Mouse (Mus musculus): ENCODE data around the gene Krtap3-2. TPM values are rescaled to one million over a fixed set of nuclear protein-coding genes. Genes with fewer than 3 reads are reported as not detected.
"Not testable (repeated sequence)": the region's sequence is repeated elsewhere in the genome, so short reads cannot be mapped to it uniquely, and the experiment has no call there.

The Krtap3-2 gene
- not detected in 2 replicates for polyA plus RNA-seq (2014; fragmentation: Nextera tagmentation; extraction: Ambion mirVana)

DNA sequence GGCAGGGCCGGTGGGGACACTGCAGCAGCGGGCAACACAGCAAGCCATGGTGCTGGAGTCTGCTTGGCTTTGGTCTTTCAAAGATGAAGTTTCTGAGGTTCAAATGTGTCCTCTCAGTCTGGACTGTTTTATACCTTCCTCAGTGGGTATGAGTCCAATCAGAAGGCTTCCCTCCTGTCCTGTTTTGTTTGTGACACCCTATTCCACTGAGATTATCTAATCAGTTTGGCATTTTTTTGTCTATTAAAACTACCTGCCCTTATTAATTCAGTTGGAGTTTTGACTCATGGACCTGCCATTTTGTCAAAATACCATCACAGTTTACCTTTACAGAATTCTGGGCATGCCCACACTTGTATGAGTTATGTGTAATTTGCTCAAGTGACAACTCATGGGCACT, at the start of gene Krtap3-2:
Krtap3-2 (minus strand) TSS at position 101 of the 400 bp plus-strand sequence.
- no peaks in the 10 kb centered on the region for H3K4me1 ChIP-seq (ENCODE audit: control insufficient read depth, insufficient read depth, low read length)
- no peak within 1 kb of the TSS for H3K27ac ChIP-seq (replicated peaks; ENCODE audit: low read depth, low read length)
- H3K4me3 ChIP-seq (ENCODE audit: low read depth, low read length) = no peak within 1 kb of the TSS
- ATAC-seq (replicated peaks; ENCODE audit: insufficient number of reproducible peaks, low FRiP score, low TSS enrichment, low read depth) = no peak
- H3K36me3 ChIP-seq (replicated peaks; ENCODE audit: control insufficient read depth, insufficient read depth, low read depth, low read length) = no peaks in the 10 kb centered on the region
- H3K4me2 ChIP-seq (ENCODE audit: low read depth, low read length) = no peak within 1 kb of the TSS
- H3K27me3 ChIP-seq (ENCODE audit: control insufficient read depth, insufficient read depth, low read length) = no peaks in the 10 kb centered on the region
- no peak within 1 kb of the TSS for H3K9ac ChIP-seq (replicated peaks; ENCODE audit: low read length)
- WGBS = 78% methylated on average over 1 of the region's 2 CpGs
- no peaks in the 10 kb centered on the region for H3K9me3 ChIP-seq (replicated peaks; ENCODE audit: control insufficient read depth, low read length)
- DNase-seq (ENCODE audit: low spot score) = no peak

GRCm38 (mm10) chr11:99603208-99603607, 46.6 kb upstream of the Krtap3-2 start, which contains the start of gene Gm11938:
Gene Gm11938 (minus strand): TSS chr11:99603308.
- WGBS = 56% methylated on average over 1 of the region's 1 CpGs
- H3K4me3 ChIP-seq (ENCODE audit: low read depth, low read length); ATAC-seq (replicated peaks; ENCODE audit: insufficient number of reproducible peaks, low FRiP score, low TSS enrichment, low read depth); H3K27ac ChIP-seq (replicated peaks; ENCODE audit: low read depth, low read length); H3K4me2 ChIP-seq (ENCODE audit: low read depth, low read length); H3K9me3 ChIP-seq (replicated peaks; ENCODE audit: control insufficient read depth, low read length); H3K36me3 ChIP-seq (replicated peaks; ENCODE audit: control insufficient read depth, insufficient read depth, low read depth, low read length); H3K27me3 ChIP-seq (ENCODE audit: control insufficient read depth, insufficient read depth, low read length); DNase-seq (ENCODE audit: low spot score); H3K9ac ChIP-seq (replicated peaks; ENCODE audit: low read length); H3K4me1 ChIP-seq (ENCODE audit: control insufficient read depth, insufficient read depth, low read length): not testable (repeated sequence)

DNA sequence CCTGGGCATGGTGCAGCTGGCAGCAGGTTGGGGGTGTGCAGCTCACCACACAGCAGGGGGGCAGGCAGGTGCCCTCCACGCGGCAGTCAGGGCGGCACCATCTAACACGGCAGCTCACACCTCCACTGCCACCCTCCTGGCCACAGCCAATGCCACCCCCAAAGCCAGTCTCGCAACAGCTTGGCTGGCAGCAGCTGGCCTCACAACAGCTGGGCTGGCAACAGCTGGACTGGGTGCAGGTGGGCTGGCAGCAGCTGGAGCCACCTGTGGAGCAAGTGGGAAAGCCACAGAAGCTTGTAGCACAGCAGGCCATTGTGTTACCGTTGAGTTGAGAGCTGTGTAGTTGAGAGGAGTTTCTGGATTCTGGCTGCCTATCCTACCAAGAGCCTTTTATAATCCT, 41.1 kb upstream of the Krtap3-2 start, which contains the start of gene Krtap9-3:
Krtap9-3 (minus strand) TSS at position 364 of the 400 bp plus-strand sequence.
- not testable (repeated sequence) for DNase-seq (ENCODE audit: low spot score); H3K27ac ChIP-seq (replicated peaks; ENCODE audit: low read depth, low read length); H3K27me3 ChIP-seq (ENCODE audit: control insufficient read depth, insufficient read depth, low read length); H3K36me3 ChIP-seq (replicated peaks; ENCODE audit: control insufficient read depth, insufficient read depth, low read depth, low read length); H3K4me2 ChIP-seq (ENCODE audit: low read depth, low read length); H3K4me3 ChIP-seq (ENCODE audit: low read depth, low read length); H3K9ac ChIP-seq (replicated peaks; ENCODE audit: low read length); ATAC-seq (replicated peaks; ENCODE audit: insufficient number of reproducible peaks, low FRiP score, low TSS enrichment, low read depth); H3K4me1 ChIP-seq (ENCODE audit: control insufficient read depth, insufficient read depth, low read length); H3K9me3 ChIP-seq (replicated peaks; ENCODE audit: control insufficient read depth, low read length)
- 92% methylated on average over 4 of the region's 6 CpGs for WGBS

DNA sequence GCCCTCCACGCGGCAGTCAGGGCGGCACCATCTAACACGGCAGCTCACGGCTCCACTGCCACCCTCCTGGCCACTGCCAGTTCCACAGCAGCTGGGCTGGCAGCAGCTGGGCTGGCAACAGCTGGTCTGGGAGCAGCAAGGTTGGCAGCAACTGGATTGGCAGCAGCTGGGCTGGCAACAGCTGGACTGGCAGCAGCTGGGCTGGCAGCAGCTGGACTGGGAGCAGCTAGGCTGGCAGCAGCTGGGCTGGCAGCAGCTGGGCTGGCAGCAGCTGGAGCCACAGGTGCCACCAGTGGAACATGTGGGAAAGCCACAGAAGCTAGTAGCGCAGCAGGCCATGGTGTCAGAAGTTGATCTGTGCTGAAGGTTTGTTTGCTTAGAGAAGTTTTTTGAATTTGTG, 34.3 kb upstream of the Krtap3-2 start, which contains the start of gene Krtap1-3:
Krtap1-3 (minus strand) TSS at position 359 of the 400 bp plus-strand sequence.
- no peak within 1 kb of the TSS for H3K9ac ChIP-seq (replicated peaks; ENCODE audit: low read length)
- H3K9me3 ChIP-seq (replicated peaks; ENCODE audit: control insufficient read depth, low read length) = no peaks in the 10 kb centered on the region
- DNase-seq (ENCODE audit: low spot score) (no peak), ATAC-seq (replicated peaks; ENCODE audit: insufficient number of reproducible peaks, low FRiP score, low TSS enrichment, low read depth) (no peak)
- H3K27ac ChIP-seq (replicated peaks; ENCODE audit: low read depth, low read length) = no peak within 1 kb of the TSS
- WGBS = 88% methylated on average over 6 of the region's 6 CpGs
- no peak within 1 kb of the TSS for H3K4me2 ChIP-seq (ENCODE audit: low read depth, low read length)
- H3K27me3 ChIP-seq (ENCODE audit: control insufficient read depth, insufficient read depth, low read length) = no peaks in the 10 kb centered on the region
- H3K36me3 ChIP-seq (replicated peaks; ENCODE audit: control insufficient read depth, insufficient read depth, low read depth, low read length) = no peaks in the 10 kb centered on the region
- H3K4me3 ChIP-seq (ENCODE audit: low read depth, low read length) = no peak within 1 kb of the TSS
- no peaks in the 10 kb centered on the region for H3K4me1 ChIP-seq (ENCODE audit: control insufficient read depth, insufficient read depth, low read length)

- ATAC-seq (replicated peaks; ENCODE audit: insufficient number of reproducible peaks, low FRiP score, low TSS enrichment, low read depth) (no peak), DNase-seq (ENCODE audit: low spot score) (no peak)
- no peaks in the 10 kb centered on the region for H3K4me1 ChIP-seq (ENCODE audit: control insufficient read depth, insufficient read depth, low read length)
- H3K4me3 ChIP-seq (ENCODE audit: low read depth, low read length) = no peak overlapping the region
- no peak overlapping the region for H3K4me2 ChIP-seq (ENCODE audit: low read depth, low read length)
- 94% methylated on average over 7 of the region's 7 CpGs for WGBS
- no peaks in the 10 kb centered on the region for H3K36me3 ChIP-seq (replicated peaks; ENCODE audit: control insufficient read depth, insufficient read depth, low read depth, low read length)
- H3K27me3 ChIP-seq (ENCODE audit: control insufficient read depth, insufficient read depth, low read length) = no peaks in the 10 kb centered on the region
- H3K9me3 ChIP-seq (replicated peaks; ENCODE audit: control insufficient read depth, low read length) = no peaks in the 10 kb centered on the region
- H3K9ac ChIP-seq (replicated peaks; ENCODE audit: low read length) = no peak overlapping the region
- no peak overlapping the region for H3K27ac ChIP-seq (replicated peaks; ENCODE audit: low read depth, low read length)
These were observed 28.4 kb upstream of the Krtap3-2 start for GRCm38 (mm10) chr11:99585096-99585495.

DNA sequence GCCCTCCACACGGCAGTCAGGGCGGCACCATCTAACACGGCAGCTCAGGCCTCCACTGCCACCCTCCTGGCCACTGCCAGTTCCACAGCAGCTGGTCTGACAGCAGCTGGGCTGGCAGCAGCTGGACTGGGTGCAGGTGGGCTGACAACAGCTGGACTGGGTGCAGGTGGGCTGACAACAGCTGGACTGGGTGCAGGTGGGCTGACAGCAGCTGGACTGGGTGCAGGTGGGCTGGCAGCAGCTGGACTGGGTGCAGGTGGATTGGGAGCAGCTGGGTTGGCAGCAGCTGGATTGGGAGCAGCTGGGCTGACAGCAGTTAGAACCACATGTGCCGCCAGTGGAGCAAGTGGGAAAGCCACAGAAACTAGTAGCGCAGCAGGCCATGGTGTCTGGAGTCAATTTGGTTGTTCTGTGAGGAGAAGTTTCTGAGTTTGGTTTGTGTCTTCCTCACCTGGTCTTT, 26.6 kb upstream of the Krtap3-2 start, which contains the start of gene Krtap1-4:
Krtap1-4 (minus strand) TSS at position 410 of the 460 bp plus-strand sequence.
- Histone ChIP-seq H3K9ac (replicated peaks; ENCODE audit: low read length) (no peak within 1 kb of the TSS), H3K36me3 (replicated peaks; ENCODE audit: control insufficient read depth, insufficient read depth, low read depth, low read length) (no peaks in the 10 kb centered on the region), H3K27me3 (ENCODE audit: control insufficient read depth, insufficient read depth, low read length) (no peaks in the 10 kb centered on the region), H3K9me3 (replicated peaks; ENCODE audit: control insufficient read depth, low read length) (no peaks in the 10 kb centered on the region), H3K4me2 (ENCODE audit: low read depth, low read length) (no peak within 1 kb of the TSS), H3K4me3 (ENCODE audit: low read depth, low read length) (no peak within 1 kb of the TSS), H3K27ac (replicated peaks; ENCODE audit: low read depth, low read length) (no peak within 1 kb of the TSS), H3K4me1 (ENCODE audit: control insufficient read depth, insufficient read depth, low read length) (no peaks in the 10 kb centered on the region)
- 73% methylated on average over 5 of the region's 5 CpGs for WGBS
- no peak for DNase-seq (ENCODE audit: low spot score)
- ATAC-seq (replicated peaks; ENCODE audit: insufficient number of reproducible peaks, low FRiP score, low TSS enrichment, low read depth) = no peak

GRCm38 (mm10) chr11:99581564-99581963, 24.9 kb upstream of the Krtap3-2 start:
- Histone ChIP-seq H3K4me1 (ENCODE audit: control insufficient read depth, insufficient read depth, low read length) (no peaks in the 10 kb centered on the region), H3K27ac (replicated peaks; ENCODE audit: low read depth, low read length) (no peak overlapping the region), H3K36me3 (replicated peaks; ENCODE audit: control insufficient read depth, insufficient read depth, low read depth, low read length) (no peaks in the 10 kb centered on the region), H3K4me3 (ENCODE audit: low read depth, low read length) (no peak overlapping the region), H3K4me2 (ENCODE audit: low read depth, low read length) (no peak overlapping the region), H3K9me3 (replicated peaks; ENCODE audit: control insufficient read depth, low read length) (no peaks in the 10 kb centered on the region), H3K27me3 (ENCODE audit: control insufficient read depth, insufficient read depth, low read length) (no peaks in the 10 kb centered on the region), H3K9ac (replicated peaks; ENCODE audit: low read length) (no peak overlapping the region)
- DNase-seq (ENCODE audit: low spot score) = no peak
- no peak for ATAC-seq (replicated peaks; ENCODE audit: insufficient number of reproducible peaks, low FRiP score, low TSS enrichment, low read depth)
- WGBS = 82% methylated on average over 6 of the region's 6 CpGs

- no peak for ATAC-seq (replicated peaks; ENCODE audit: insufficient number of reproducible peaks, low FRiP score, low TSS enrichment, low read depth)
- no peak for DNase-seq (ENCODE audit: low spot score)
- no peaks in the 10 kb centered on the region for H3K27me3 ChIP-seq (ENCODE audit: control insufficient read depth, insufficient read depth, low read length)
- H3K36me3 ChIP-seq (replicated peaks; ENCODE audit: control insufficient read depth, insufficient read depth, low read depth, low read length) = no peaks in the 10 kb centered on the region
- H3K4me3 ChIP-seq (ENCODE audit: low read depth, low read length) = no peak overlapping the region
- H3K27ac ChIP-seq (replicated peaks; ENCODE audit: low read depth, low read length) = no peak overlapping the region
- no peak overlapping the region for H3K4me2 ChIP-seq (ENCODE audit: low read depth, low read length)
- H3K9me3 ChIP-seq (replicated peaks; ENCODE audit: control insufficient read depth, low read length) = no peaks in the 10 kb centered on the region
- 87% methylated on average over 5 of the region's 5 CpGs for WGBS
- H3K9ac ChIP-seq (replicated peaks; ENCODE audit: low read length) = no peak overlapping the region
- no peaks in the 10 kb centered on the region for H3K4me1 ChIP-seq (ENCODE audit: control insufficient read depth, insufficient read depth, low read length)
These were observed 24.4 kb upstream of the Krtap3-2 start for GRCm38 (mm10) chr11:99581051-99581450.
